ENCODE assay signal across 8 mouse cellular contexts in the genomic region with DNA sequence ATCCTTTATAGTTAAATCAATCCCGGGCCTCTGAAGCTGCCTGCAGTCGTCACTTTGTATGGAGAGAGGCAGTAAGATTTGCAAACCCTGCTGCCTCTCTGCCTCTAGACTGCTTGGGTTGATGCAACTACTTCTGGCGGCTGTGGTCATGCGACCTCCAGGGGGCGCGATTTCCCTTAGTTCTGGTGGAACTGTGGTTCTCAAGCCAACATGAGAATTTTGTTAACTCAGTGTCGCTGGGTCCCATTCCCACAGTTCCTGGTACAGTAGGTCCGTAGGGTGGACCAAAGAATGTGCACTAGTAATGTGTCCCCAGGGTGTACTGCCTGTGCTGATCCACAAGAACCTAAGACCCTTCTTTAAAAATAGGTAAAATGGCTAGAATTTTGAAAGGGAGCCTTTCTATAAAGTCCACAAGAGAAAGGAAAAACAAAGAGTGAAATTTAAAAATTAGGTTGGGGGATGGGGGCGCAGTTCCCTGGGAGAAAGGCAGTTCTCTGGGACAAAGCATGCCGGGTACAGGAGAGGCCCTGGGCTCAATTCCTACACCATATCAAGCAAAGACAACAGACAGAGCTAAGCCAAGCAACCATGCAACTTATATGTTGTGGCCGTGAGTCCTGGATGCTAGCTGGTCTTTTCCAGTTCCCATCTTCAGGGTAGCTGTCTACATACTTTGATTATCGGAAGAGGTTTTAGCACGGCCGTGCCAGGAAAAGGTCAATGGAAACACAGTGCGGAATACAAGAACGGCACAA.
DNase-seq lines count a peak whose midpoint lies in the region; ATAC-seq and TF ChIP-seq lines count a peak whose summit lies in the region.

No protein-coding gene starts in this region.

- H3K36me3 ChIP-seq in heart, embryonic 10.5 days, result no peaks in the 10 kb centered on the region
- no peaks in the 10 kb centered on the region for H3K36me3 ChIP-seq in limb, embryonic 13.5 days
- H3K36me3 ChIP-seq in midbrain, postnatal 0 days (ENCODE audit: insufficient read depth, low read length), result no peaks in the 10 kb centered on the region
- no peaks in the 10 kb centered on the region for H3K36me3 ChIP-seq in spleen, adult 2 months (ENCODE audit: control insufficient read depth, insufficient read depth, low read length)

- H3K9ac ChIP-seq in limb, embryonic 13.5 days, result no peak overlapping the region
- no peak overlapping the region for H3K9ac ChIP-seq in midbrain, postnatal 0 days (replicated peaks; ENCODE audit: low read length, poor library complexity, severe bottlenecking)

- H3K27ac ChIP-seq in embryonic fibroblast, embryonic 13.5 days (ENCODE audit: insufficient read depth, low read length), result no peak overlapping the region
- peak overlapping the region; percentile 42; the same call in 1 of the 2 replicates for H3K27ac ChIP-seq in heart, embryonic 10.5 days
- H3K27ac ChIP-seq in limb, embryonic 13.5 days, result no peak overlapping the region
- H3K27ac ChIP-seq in midbrain, postnatal 0 days (ENCODE audit: low read depth, low read length), result no peak overlapping the region
- H3K27ac ChIP-seq in spleen, adult 2 months (ENCODE audit: insufficient read depth, low read length), result no peak overlapping the region

- H3K27me3 ChIP-seq in heart, embryonic 10.5 days (ENCODE audit: insufficient read depth, poor library complexity, severe bottlenecking), result no peaks in the 10 kb centered on the region
- H3K27me3 ChIP-seq in limb, embryonic 13.5 days, result no peaks in the 10 kb centered on the region
- H3K27me3 ChIP-seq in midbrain, postnatal 0 days (ENCODE audit: insufficient read depth, low read length), result no peaks in the 10 kb centered on the region
- no peaks in the 10 kb centered on the region for H3K27me3 ChIP-seq in spleen, adult 2 months (ENCODE audit: control insufficient read depth, insufficient read depth, low read length)

- DNase-seq in 3T3-L1 (ENCODE audit: low read depth, low spot score), result peak; percentile 82
- DNase-seq in adrenal gland, postnatal 25 days, result peak; percentile 92
- peak; percentile 87 for DNase-seq in heart, embryonic 10.5 days (ENCODE audit: low spot score)
- DNase-seq in kidney, adult 9 months, result peak; percentile 92
- peak; percentile 87 for DNase-seq in midbrain, postnatal 0 days (ENCODE audit: low spot score)
- DNase-seq in spleen, adult 2 months (ENCODE audit: low read depth in 1 of 2, low spot score in 2 of 2), result peak; percentile 61 to 91

- no peaks in the 10 kb centered on the region for H3K9me3 ChIP-seq in heart, embryonic 10.5 days
- H3K9me3 ChIP-seq in limb, embryonic 13.5 days, result no peaks in the 10 kb centered on the region
- no peaks in the 10 kb centered on the region for H3K9me3 ChIP-seq in midbrain, postnatal 0 days (ENCODE audit: low read length)

- 48% methylated on average over 16 of the region's 16 CpGs for WGBS in heart, embryonic 10.5 days
- WGBS in limb, embryonic 13.5 days, result 33% methylated on average over 16 of the region's 16 CpGs
- 48% methylated on average over 16 of the region's 16 CpGs for WGBS in midbrain, postnatal 0 days
- 44% methylated on average over 16 of the region's 16 CpGs for WGBS in spleen, adult 2 months

- TF ChIP-seq POLR2A in embryonic fibroblast, embryonic 13.5 days (IDR thresholded peaks at IDR 0.05; ENCODE audit: low read depth, low read length), result no peak
- no peak for TF ChIP-seq POLR2A in spleen, adult 2 months (IDR thresholded peaks at IDR 0.05; ENCODE audit: low read depth, low read length)

- H3K4me3 ChIP-seq in embryonic fibroblast, embryonic 13.5 days (ENCODE audit: insufficient read depth, low read length), result no peak overlapping the region
- no peak overlapping the region for H3K4me3 ChIP-seq in heart, embryonic 10.5 days
- H3K4me3 ChIP-seq in limb, embryonic 13.5 days, result no peak overlapping the region
- no peak overlapping the region for H3K4me3 ChIP-seq in midbrain, postnatal 0 days (ENCODE audit: low read depth, low read length)
- no peak overlapping the region for H3K4me3 ChIP-seq in spleen, adult 2 months (ENCODE audit: extremely low read depth, insufficient read depth, insufficient read length)

- ATAC-seq in limb, embryonic 13.5 days (ENCODE audit: low FRiP score, low read depth), result peak; percentile 58; the same call in 1 of the 2 replicates
- peak; percentile 59 for ATAC-seq in midbrain, postnatal 0 days (ENCODE audit: low FRiP score)

- peak; percentile 65; the same call in 1 of the 2 replicates for TF ChIP-seq CTCF in embryonic fibroblast, embryonic 13.5 days (IDR thresholded peaks at IDR 0.05; ENCODE audit: borderline replicate concordance, insufficient read depth, low read length)
- TF ChIP-seq CTCF in midbrain, postnatal 0 days (IDR thresholded peaks at IDR 0.05), result peak; percentile 80
- peak; percentile 90 for TF ChIP-seq CTCF in spleen, adult 2 months (IDR thresholded peaks at IDR 0.05; ENCODE audit: extremely low read depth, insufficient read depth, insufficient read length, insufficient replicate concordance)

- H3K4me2 ChIP-seq in limb, embryonic 13.5 days (replicated peaks), result no peak overlapping the region
- H3K4me2 ChIP-seq in midbrain, postnatal 0 days (ENCODE audit: low read depth, low read length, poor library complexity, severe bottlenecking), result no peak overlapping the region

- no peaks in the 10 kb centered on the region for H3K4me1 ChIP-seq in embryonic fibroblast, embryonic 13.5 days (ENCODE audit: control insufficient read depth, insufficient read depth, low read length)
- peaks cover 11% of the 10 kb centered on the region; the same call in 1 of the 2 replicates for H3K4me1 ChIP-seq in heart, embryonic 10.5 days
- H3K4me1 ChIP-seq in limb, embryonic 13.5 days, result peaks cover 2% of the 10 kb centered on the region; the same call in 1 of the 2 replicates
- 0 out of 2 replicates have a peak, but pooled peaks cover 3% of the 10 kb centered on the region for H3K4me1 ChIP-seq in midbrain, postnatal 0 days (ENCODE audit: insufficient read depth, low read length)
- peaks cover 2% of the 10 kb centered on the region; the same call in 1 of the 2 replicates for H3K4me1 ChIP-seq in spleen, adult 2 months (ENCODE audit: control insufficient read depth, insufficient read depth, insufficient read length)
